Mouse (Mus musculus) CD4-positive helper T cell, adult 2 months (primary cell): ENCODE measurements at regions not wholly inside any gene's neighbourhood (a gene's known extent, or its start where the extent isn't known, plus 50 kb on each side); places are given as distances from the start of the nearest gene placed in this dataset.
A peak's percentile ranks its signal among the peaks of the same experiment; 100 is the strongest.
"Not testable (repeated sequence)": the region's sequence is repeated elsewhere in the genome, so short reads cannot be mapped to it uniquely, and the experiment has no call there.

Experiments used
- DNase-seq: peaks from one replicate; pipeline ENCODE4 v3.0.0-alpha.2; 2012; ENCODE audit warnings: low read depth, missing footprints, low spot score

DNA sequence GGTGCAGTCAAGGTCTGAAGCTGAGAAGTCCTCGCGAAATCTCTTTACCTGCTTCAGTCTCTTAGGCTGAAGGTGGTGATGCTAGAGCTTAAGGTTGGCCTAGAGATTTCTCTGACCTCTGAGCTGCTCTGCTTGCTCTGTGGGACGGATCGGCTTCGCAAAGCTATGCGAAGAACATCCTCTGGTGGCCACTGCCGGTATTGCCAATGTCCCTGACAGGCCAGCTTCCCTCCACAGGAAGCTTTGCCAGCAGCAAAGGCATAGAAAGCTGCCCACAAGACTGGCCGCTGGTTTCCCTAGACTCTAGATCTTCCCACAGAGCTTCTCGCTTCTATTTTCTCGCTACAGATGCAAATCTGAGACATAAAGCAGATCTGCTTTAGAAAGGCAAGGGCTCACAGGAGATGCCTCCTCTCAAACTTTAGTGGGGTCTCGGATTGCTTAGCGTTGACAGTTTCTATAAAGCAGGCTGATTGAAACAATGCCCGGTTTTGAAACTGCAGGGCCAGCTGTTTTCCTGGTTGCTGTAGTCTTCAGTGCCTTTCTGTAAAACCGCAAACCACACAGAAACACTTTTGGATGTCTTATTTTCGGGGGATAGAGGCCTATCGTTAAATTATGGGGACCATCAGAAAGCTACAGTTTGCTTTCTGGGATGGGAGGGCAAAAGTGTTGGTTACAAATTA is 153.7 kb downstream of the Car8 start:
- peak; percentile 48 for DNase-seq

DNA sequence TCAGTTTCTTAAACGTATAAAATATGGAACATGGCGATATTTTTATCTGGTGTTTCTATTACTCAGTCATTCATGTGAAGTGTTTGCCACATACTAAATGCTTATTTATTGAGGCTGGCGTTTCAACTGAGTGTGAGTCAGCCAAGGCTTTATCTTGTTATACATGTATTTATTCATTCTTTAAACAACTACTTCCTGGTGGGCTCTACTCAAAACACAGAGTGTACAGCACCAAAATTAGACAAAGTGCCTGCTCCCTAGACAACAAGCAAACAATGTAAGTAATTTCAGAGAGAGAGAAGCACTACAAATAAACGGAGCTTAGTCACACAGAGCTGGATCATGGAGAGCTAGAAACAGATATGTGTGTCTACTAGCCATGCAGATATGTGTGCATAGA is 159.5 kb downstream of the Car8 start:
- no peak for DNase-seq

DNA sequence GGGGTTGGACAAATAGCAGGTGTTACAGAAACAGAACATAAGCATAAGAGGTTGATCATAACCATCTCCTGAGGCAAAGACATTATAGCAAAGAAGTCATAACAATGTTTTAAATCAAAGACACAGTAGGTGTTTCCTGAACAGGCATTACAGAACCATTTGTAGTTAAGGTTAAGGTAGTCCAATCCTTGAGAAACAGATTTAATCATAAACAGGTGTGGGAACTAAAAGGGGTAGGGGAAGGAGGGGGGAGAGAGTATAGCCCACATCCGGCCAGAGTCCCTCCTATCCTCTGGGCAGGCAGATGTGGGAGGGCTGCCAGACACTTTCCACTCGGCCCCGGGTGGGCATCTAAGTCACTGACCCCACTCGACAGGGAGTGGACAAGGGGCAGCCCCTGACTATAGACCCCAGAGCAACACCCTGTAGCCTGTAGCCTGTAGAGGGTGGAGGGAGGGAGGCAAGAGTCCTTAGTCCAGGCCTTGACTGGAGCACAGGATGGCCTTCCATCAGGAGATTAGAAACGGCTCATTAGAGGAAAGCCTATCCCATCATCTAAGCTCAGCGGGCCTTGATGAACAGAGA is 165.8 kb downstream of the Car8 start:
- DNase-seq, result no peak

DNA sequence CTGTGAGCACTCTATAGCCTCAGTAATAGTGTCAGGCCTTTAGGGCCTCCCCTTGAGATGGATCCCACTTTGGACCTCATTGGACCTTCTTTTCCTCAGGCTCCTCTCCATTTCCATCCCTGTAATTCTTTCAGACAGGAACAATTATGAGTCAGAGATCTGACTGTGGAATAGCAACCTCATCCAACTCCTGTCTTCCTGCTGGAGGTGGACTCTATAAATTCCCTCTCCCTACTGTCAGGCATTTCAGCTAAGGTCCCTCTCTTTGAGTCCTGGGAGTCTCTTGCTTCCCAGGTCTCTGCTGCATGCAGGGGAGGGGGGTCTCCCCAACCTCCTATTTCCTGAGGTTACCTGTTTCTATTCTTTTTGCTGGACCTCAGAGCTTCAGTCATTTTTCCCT is 168.1 kb downstream of the Car8 start:
- DNase-seq, result not testable (repeated sequence)

DNA sequence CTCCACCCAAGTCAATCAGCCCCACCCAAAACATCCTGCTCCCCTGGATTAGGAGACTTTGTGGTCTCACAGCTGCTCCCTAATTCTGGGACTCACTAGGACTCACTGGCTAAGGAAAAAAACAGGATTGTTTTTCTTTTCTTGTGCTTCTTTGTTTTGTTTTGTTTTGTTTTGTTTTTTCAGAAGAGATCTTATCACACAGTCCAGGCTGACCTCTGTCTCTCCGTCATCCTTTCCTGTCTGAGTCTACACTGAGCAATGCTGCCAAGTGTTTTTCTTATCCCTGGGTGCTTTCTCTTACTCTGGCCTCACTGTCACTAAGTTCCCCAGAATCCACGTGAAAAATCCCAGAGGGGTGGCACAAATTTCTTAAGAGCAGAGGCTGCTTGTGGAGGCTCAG is 170.8 kb downstream of the Car8 start:
- no peak for DNase-seq

DNA sequence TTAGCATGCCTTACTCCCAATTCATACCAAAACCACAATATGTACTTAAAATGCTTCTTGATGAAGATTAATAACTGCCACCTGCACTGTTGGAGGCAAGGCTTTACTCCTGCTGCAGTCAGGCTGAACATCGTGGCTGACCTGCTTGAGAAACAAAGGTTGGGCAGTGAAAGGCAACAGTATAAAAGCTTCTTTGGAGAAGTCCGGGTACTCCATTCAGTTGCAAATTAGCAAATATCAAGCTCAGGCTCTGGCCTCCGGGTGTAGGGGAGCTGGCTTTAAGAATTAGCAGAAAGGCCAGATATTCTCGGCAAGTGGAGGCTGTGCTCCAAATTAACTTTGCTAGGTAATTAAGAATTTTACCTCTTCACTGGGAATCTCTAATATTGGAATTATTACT is 197.1 kb downstream of the Car8 start:
- DNase-seq, result no peak

DNA sequence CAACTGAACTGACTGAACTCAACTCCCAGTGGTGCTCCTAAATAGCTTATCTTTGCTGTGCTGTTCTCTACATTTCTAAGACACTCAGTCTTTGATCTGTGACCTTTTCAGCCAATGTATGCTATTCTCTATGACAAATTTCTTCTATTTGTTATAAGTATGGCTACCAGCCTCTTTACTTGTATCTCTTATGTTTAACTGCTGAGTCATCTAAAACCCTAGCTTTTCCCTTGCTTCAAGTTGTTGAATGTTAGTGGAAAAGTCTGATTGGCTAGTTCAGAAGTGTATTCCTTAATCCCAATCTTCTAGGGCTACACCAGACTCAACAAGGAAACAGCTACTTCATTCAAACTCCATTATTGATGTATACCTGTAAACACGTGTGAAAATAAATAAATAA is 201.0 kb downstream of the Car8 start:
- no peak for DNase-seq

DNA sequence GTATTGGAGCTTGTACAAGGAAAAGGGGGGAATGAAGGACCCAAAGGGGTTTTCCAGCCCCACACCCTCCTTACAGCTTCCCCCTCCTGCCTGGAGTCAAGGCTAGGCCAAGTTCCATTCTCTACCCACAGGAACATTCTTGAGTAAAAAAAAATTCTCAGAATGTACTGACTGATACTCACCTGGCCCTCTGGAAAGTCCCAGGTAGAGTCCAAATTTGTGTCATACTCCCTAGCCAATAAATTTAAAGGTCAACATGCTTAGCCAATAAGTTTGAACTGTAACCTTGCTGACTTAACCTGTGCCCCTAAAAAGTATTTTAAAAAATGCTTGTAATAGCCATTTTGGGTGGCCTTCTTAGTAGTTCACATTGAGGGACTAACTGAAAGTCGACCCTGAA is 205.4 kb downstream of the Car8 start:
- not testable (repeated sequence) for DNase-seq

DNA sequence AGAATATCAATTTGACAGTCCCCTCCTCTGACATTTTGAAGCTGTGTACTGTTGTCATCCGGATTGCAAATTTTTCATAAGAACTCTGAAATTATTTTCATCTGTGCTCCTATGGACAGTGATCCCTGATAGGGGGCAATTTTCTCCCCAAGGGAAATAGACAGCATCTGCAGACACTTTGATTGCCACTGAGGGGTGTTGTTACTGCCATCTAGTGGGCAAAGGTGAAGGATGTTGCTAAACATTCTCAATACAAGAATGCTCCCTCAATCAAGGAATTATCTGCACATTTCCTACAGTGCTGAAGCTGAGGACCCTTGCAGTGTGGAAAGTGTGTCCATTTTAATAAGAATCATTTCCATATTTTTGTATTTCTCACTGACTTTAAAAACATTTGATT is 233.7 kb downstream of the Car8 start:
- peak; percentile 50 for DNase-seq

DNA sequence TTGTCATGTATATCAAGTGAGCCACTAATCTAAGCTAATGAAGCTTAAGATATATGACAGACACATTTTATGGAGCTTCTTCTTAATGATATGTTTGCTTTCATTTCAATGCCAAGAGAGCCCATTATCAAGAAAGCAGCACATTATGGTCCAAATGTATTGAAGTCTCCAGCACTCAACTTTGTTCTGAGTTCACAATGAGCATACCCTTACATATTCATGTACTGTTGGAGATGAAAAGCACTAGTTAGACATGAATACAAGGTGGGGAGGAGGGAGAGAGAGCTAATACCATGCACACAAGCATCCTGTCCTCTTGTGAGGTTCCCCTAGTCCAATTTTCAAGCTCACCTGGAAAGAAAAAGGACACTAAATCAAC is 241.3 kb downstream of the Car8 start:
- no peak for DNase-seq

DNA sequence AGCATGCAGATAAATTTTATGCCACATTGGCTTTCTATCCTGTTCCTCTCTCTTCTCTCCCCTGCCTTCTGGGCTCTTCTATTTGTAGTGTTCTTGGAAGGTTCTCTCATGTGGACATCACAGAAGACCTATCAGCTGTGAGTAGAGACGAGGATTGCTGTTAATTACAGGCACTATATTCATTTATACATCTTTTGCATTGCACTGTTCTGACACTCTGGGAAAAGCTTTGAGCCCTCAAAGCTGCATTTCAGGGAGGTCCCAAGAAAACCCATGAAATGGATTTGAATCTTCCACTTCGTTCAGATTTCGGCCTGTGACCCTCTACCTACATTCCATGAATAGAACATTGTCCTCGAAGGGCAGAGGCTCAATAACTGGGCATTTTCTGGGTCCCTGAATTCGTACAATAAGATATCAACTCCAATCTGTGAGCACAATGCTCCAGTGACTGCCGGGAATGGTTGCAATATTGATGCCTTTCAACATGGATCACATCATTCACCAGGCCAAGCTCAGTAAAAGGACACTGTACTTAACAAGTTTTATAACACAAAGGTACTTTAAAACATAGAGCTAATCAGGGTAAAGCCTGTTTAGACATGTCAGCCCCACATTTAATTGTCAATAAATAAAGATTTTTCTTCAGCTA is 241.8 kb downstream of the Car8 start:
- no peak for DNase-seq

DNA sequence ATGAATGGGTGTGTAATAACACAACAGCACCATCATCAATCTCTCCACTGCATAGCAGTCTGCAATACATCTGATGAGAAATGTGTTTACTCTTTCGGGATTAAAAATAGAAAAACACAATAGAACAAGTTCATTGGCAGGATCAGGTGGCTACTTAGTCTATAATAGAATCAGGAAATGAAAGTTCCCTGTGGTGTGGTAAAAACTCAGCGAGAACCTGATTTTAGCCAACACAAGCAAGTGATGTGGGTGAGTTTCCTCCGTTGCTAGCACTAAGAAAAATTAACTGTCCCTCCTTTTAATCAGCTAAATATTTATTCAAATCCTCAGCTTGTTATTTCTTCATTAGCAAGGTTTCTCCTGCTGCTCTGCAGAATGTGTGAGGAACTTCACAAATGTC is 245.9 kb downstream of the Car8 start:
- no peak for DNase-seq

DNA sequence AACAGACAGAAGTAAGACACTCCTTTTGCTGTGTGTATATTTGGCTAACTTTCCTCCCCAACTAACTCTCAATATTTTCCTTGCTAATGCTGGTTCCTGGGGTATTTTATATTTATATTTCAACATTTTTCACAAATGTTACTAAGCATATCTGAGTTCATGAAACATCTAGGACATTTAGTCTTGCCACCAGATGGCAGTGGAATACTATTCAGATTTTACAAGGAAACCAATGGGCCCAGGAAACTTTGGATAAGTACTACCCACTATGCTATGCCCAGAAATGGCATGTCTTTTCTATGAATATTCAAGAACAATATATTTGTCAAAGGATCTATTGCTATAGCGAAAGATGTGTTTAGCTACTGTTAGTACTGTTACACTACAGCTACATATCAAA is 251.1 kb downstream of the Car8 start:
- DNase-seq, result peak; percentile 25

DNA sequence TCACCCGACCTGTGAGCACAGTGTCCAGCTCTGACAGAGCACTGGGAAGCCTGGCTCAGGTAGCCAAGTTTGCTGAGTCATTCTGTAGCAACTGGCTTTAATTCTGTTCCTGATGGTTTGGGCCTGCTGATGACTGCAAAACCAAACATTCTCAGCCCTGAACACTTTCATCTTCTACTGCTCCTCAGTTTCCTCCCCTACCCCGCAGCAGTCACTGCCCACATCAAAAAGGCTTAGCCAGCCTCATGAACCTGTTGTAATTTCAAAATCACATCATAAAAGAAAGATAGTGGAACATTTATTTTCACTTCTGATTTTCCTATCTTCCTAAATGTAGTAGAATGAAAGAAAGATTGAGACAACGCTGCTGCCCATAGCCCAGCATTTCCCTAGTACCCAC is 251.5 kb downstream of the Car8 start:
- peak; percentile 65 for DNase-seq

DNA sequence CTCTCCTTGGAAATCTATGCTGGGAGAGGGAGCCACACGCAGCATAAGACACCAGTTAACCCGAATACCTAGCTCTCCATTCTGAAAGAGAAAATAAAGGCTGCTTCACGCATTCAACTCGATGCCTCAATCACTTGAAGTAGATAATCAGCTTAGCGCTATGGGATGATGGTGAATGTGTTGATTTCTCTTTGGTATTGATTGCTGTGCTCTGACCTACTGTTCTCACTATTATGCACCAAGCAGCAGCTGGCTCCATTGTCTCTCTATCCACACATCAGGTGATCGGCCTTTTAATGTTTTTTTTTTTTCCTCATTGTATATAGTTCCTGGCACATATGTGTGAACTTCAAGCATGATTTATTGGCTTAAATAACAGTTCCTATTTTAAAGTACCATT is 254.0 kb downstream of the Car8 start:
- no peak for DNase-seq

DNA sequence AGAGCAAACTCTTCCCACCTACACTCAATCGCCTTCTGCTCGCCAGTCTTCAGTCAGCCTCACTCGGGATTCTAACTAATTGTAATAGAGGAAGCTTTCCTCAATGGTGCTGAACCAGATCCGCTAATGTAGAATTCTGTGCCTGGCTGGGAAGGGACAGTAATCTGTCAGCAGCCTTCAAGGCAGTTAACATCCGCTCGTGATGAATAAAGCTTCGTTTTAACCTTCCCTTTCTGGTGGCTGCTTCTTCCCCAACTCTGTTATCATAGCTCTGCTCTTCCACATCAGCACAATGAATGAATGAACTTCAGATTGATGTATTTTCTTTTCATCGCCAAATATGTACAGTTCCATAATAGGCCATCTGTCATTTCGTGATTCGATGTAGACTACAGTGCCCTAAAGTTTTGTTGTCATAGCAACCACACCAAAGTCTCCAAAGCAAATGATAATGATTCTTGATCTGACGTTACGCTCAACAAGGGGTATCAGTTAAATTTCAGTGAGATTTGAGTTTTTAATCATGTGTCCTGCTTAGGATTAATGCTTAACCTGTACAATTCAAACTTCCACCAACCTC is 259.0 kb downstream of the Car8 start:
- DNase-seq, result peak; percentile 10

DNA sequence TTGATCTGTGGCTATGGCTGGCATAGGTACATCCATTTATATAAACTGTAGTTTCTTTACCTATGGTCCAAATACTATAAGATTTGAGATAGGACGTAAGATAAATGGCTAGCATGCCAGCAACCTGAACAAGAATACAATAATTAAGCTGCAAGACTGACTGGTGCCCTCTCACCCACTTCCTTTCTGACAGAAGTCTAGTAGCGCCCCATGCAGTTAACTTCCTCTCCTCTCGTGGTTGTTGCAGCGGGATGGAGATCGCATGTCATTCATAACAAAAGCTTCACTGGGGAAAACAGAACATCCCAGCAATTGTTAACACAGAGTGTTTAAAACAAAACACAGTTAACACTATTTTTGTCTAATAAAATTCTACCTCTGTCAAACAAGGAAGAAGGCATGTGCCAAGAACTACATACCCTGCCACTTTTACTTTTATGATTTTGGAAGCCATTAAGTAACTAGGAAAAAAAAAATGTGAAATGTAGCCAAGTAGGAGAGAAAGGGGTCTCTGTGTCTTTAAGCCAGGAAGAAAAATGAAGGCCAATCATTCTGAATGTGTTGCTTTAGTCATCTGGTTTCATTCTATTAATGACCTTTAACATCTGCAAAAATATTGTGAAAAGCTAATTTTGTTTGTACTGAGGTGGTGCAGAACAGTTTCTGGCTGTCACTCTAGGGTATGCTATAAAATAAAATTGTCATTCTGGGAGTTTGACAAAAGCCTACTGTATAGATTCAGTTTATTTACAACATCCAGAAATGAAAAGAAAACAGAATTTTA is 261.0 kb downstream of the Car8 start:
- peak; percentile 13 for DNase-seq

DNA sequence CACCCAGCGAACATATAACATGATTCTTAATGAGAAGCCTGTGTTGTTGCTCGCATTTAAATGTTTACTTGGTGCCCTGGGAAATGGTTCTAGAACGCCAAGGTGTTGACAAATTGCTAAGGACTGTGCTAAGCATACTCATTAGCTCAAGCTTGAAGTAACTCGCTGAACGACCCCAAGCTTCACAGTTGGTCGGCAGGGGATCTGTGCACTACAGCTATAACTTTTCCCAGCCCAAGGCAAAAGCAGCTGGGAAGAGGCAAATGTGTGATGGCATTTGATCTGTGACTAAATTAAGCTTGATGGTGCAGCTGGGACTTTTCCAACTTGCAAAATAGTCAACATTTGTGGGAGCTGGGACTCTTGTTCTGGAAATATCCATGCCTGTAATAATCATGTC is 268.6 kb downstream of the Car8 start:
- DNase-seq, result no peak

DNA sequence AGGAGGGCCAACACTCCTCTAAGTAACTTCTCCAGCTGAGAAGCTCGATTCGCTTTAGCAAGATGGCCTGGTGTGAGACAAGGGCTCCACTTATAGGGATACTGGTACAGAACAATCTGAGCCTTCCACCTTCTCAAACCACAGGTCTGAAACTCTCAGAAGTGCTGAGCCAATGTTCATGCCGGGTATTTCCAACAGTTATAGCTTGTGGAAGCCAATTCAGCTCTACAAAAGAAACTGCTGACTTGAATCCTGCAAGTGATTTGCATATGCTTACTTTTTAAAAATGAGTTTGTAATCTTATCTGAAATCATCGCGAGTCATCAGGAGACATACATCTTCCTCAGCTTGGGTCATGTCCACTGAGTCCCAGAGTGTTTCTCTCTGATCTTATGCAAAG is 273.2 kb downstream of the Car8 start:
- no peak for DNase-seq

DNA sequence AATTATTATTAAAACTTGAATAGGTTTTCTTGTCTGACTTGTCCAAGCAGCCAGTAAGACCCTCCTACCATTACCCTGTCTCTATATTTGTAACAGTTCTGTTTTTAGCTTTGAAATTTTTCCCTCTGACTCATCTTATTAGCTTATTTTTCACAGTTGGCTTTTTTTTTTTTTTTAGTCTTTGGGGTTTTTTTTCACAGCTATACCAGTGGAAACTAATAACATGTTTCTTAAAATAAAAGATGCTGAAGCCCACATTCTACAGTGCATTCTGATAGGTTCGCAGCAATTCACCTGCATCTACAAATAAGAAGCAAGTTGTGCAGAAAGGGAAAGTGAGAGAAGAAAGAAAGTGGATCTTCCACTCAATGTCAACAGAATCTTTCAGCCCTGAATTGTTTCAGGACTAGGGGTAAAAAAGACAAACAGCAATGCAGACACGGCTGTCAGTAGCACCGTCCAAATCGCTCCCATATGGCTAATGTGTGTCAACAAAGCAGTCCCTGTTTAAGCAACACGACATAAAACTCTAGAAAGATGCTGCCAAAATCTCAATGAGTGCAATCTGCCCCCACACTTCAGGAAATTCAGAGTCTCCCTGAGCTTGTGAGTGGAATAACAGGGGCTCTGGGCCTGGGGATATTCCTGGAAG is 277.2 kb downstream of the Car8 start:
- DNase-seq, result peak; percentile 22

DNA sequence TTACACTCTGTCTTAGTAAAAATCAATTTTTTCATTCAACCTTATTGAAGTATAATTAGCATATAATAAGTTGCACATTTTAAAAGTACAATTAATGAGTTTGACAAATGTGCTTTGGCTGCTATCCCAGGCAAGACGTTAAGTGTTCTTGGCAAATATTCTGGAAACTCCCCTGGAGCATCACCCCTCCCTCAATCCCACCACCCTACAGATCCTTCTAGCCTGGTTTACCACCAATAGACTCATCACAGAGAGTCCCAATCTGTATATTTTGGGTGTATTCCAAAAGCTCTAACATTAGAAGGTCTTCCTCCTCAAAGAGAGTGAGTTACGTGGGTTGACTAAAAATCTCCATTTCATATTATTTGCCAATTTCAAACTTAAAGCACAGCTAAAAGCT is 278.5 kb downstream of the Car8 start:
- DNase-seq, result no peak

DNA sequence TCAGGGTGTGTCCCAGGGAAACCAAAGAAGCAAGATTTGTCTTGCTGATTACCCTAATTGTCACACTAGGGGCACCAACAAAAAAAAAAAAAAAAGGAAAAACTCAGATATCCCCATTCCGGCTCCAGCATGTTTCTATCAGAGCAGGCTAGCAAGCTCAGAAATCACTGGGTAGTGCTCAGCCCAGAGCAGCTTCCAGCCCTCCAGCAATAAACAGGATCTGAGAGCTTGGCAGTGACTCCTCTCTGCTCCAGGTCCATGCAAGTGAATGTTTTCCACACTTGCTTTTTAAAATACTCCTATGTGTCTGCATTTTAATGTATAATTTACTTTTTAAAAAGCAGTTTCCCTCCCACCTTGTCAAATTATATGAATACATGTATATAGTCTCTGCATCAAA is 290.8 kb downstream of the Car8 start:
- no peak for DNase-seq
